Mouse (Mus musculus): ENCODE measurements around the gene AC134908.4. TPM values are rescaled to one million over a fixed set of nuclear protein-coding genes. Genes with fewer than 3 reads are reported as not detected.
A peak's percentile ranks its signal among the peaks of the same experiment; 100 is the strongest.

Gene AC134908.4
- total RNA-seq, 1 experiment = not detected

- H3K4me1 ChIP-seq (ENCODE audit: control insufficient read depth in 2 of 2, insufficient read depth in 2 of 2, low read length in 2 of 2, poor library complexity in 1 of 2) = peaks cover 3 to 6% of the 10 kb centered on the region in 2 experiments; a peak in 1 of 4 replicates
- TF ChIP-seq ZNF384 (IDR thresholded peaks at IDR 0.05; ENCODE audit: low read depth, low read length) (no peak), CHD2 (IDR thresholded peaks at IDR 0.05; ENCODE audit: low read depth, low read length) (no peak), HCFC1 (IDR thresholded peaks at IDR 0.05; ENCODE audit: borderline replicate concordance, insufficient read depth, low read length) (no peak), MAFK (IDR thresholded peaks at IDR 0.05; ENCODE audit: insufficient read depth, low read depth, low read length) (no peak), ZC3H11A (IDR thresholded peaks at IDR 0.05; ENCODE audit: borderline replicate concordance, low read depth, low read length) (no peak)
- in situ Hi-C loops (cut with MboI; ENCODE audit: low sequenced_read_pairs in 2 of 2, unreplicated experiment in 2 of 2) = no loop called here
- DNase-seq (ENCODE audit: low read depth, low spot score) = no peak
- H3K27ac ChIP-seq (ENCODE audit: insufficient read depth, low read depth, low read length, poor library complexity, severe bottlenecking) = no peak within 1 kb of the TSS
- peak within 1 kb of the TSS; percentile 81 for H3K9ac ChIP-seq (ENCODE audit: insufficient read depth, low read depth, low read length, poor library complexity, severe bottlenecking)
- H3K9me3 ChIP-seq (ENCODE audit: control insufficient read depth, insufficient read depth, low read depth, low read length) = no peaks in the 10 kb centered on the region
- H3K36me3 ChIP-seq (ENCODE audit: control insufficient read depth, insufficient read depth, low read length, poor library complexity, severe bottlenecking) = peaks cover 22% of the 10 kb centered on the region
- H3K4me3 ChIP-seq (ENCODE audit: insufficient read depth in 1 of 2, low read depth in 1 of 2, low read length in 2 of 2, poor library complexity in 1 of 2, severe bottlenecking in 1 of 2) = peak within 1 kb of the TSS; percentile 73 to 89
These were observed 9.2 kb downstream of the AC134908.4 start, which contains the start of gene Ccdc78 for GRCm38 (mm10) chr17:25786280-25786679. Gene Ccdc78 (plus strand): TSS chr17:25786580.

- no peak; the same call in 1 of the 2 replicates for TF ChIP-seq HCFC1 (IDR thresholded peaks at IDR 0.05; ENCODE audit: borderline replicate concordance, insufficient read depth, low read length)
- no peak for TF ChIP-seq MAFK (IDR thresholded peaks at IDR 0.05; ENCODE audit: insufficient read depth, low read depth, low read length)
- no peak for TF ChIP-seq CHD2 (IDR thresholded peaks at IDR 0.05; ENCODE audit: low read depth, low read length)
- no peak for TF ChIP-seq ZNF384 (IDR thresholded peaks at IDR 0.05; ENCODE audit: low read depth, low read length)
- no peak for TF ChIP-seq ZC3H11A (IDR thresholded peaks at IDR 0.05; ENCODE audit: borderline replicate concordance, low read depth, low read length)
- Histone ChIP-seq H3K9ac (ENCODE audit: insufficient read depth, low read depth, low read length, poor library complexity, severe bottlenecking) (peak within 1 kb of the TSS; percentile 81), H3K9me3 (ENCODE audit: control insufficient read depth, insufficient read depth, low read depth, low read length) (no peaks in the 10 kb centered on the region), H3K27ac (ENCODE audit: insufficient read depth, low read depth, low read length, poor library complexity, severe bottlenecking) (peak within 1 kb of the TSS; percentile 61), H3K4me3 (ENCODE audit: insufficient read depth in 1 of 2, low read depth in 1 of 2, low read length in 2 of 2, poor library complexity in 1 of 2, severe bottlenecking in 1 of 2) (peak within 1 kb of the TSS; percentile 73 to 89), H3K36me3 (ENCODE audit: control insufficient read depth, insufficient read depth, low read length, poor library complexity, severe bottlenecking) (peaks cover 26% of the 10 kb centered on the region), H3K4me1 (ENCODE audit: control insufficient read depth in 2 of 2, insufficient read depth in 2 of 2, low read length in 2 of 2, poor library complexity in 1 of 2) (peaks cover 3 to 5% of the 10 kb centered on the region in 2 experiments; a peak in 1 of 4 replicates)
- peak; percentile 96 for DNase-seq (ENCODE audit: low read depth, low spot score)
- in situ Hi-C loops (cut with MboI; ENCODE audit: low sequenced_read_pairs in 2 of 2, unreplicated experiment in 2 of 2) = no loop called here
These were observed 10.1 kb downstream of the AC134908.4 start, which contains the start of gene Haghl for GRCm38 (mm10) chr17:25785281-25785745. Gene Haghl (minus strand): TSS chr17:25785673.

- H3K9me3 ChIP-seq (ENCODE audit: control insufficient read depth, insufficient read depth, low read depth, low read length) = no peaks in the 10 kb centered on the region
- TF ChIP-seq MAFK (IDR thresholded peaks at IDR 0.05; ENCODE audit: insufficient read depth, low read depth, low read length) (no peak), ZC3H11A (IDR thresholded peaks at IDR 0.05; ENCODE audit: borderline replicate concordance, low read depth, low read length) (no peak), ZNF384 (IDR thresholded peaks at IDR 0.05; ENCODE audit: low read depth, low read length) (no peak), CHD2 (IDR thresholded peaks at IDR 0.05; ENCODE audit: low read depth, low read length) (no peak), HCFC1 (IDR thresholded peaks at IDR 0.05; ENCODE audit: borderline replicate concordance, insufficient read depth, low read length) (no peak)
- no peak overlapping the region for H3K27ac ChIP-seq (ENCODE audit: insufficient read depth, low read depth, low read length, poor library complexity, severe bottlenecking)
- in situ Hi-C loops (cut with MboI; ENCODE audit: low sequenced_read_pairs in 2 of 2, unreplicated experiment in 2 of 2) = no loop called here
- no peak overlapping the region for H3K9ac ChIP-seq (ENCODE audit: insufficient read depth, low read depth, low read length, poor library complexity, severe bottlenecking)
- no peak overlapping the region for H3K4me3 ChIP-seq (ENCODE audit: insufficient read depth in 1 of 2, low read depth in 1 of 2, low read length in 2 of 2, poor library complexity in 1 of 2, severe bottlenecking in 1 of 2)
- H3K4me1 ChIP-seq (ENCODE audit: control insufficient read depth in 2 of 2, insufficient read depth in 2 of 2, low read length in 2 of 2, poor library complexity in 1 of 2) = peaks cover 3 to 5% of the 10 kb centered on the region in 2 experiments; a peak in 1 of 4 replicates
- H3K36me3 ChIP-seq (ENCODE audit: control insufficient read depth, insufficient read depth, low read length, poor library complexity, severe bottlenecking) = peaks cover 36% of the 10 kb centered on the region
- no peak for DNase-seq (ENCODE audit: low read depth, low spot score)
These were observed 11.4 kb downstream of the AC134908.4 start for GRCm38 (mm10) chr17:25783861-25784574.

GRCm38 (mm10) chr17:25783086-25783485, 12.4 kb downstream of the AC134908.4 start:
- Histone ChIP-seq H3K36me3 (ENCODE audit: control insufficient read depth, insufficient read depth, low read length, poor library complexity, severe bottlenecking) (peaks cover 38% of the 10 kb centered on the region), H3K4me3 (ENCODE audit: insufficient read depth in 1 of 2, low read depth in 1 of 2, low read length in 2 of 2, poor library complexity in 1 of 2, severe bottlenecking in 1 of 2) (no peak overlapping the region), H3K9ac (ENCODE audit: insufficient read depth, low read depth, low read length, poor library complexity, severe bottlenecking) (no peak overlapping the region), H3K9me3 (ENCODE audit: control insufficient read depth, insufficient read depth, low read depth, low read length) (no peaks in the 10 kb centered on the region), H3K4me1 (ENCODE audit: control insufficient read depth in 2 of 2, insufficient read depth in 2 of 2, low read length in 2 of 2, poor library complexity in 1 of 2) (peaks cover 3 to 5% of the 10 kb centered on the region in 2 experiments; a peak in 1 of 4 replicates), H3K27ac (ENCODE audit: insufficient read depth, low read depth, low read length, poor library complexity, severe bottlenecking) (no peak overlapping the region)
- TF ChIP-seq ZC3H11A (IDR thresholded peaks at IDR 0.05; ENCODE audit: borderline replicate concordance, low read depth, low read length) = no peak
- in situ Hi-C loops (cut with MboI; ENCODE audit: low sequenced_read_pairs in 2 of 2, unreplicated experiment in 2 of 2) = no loop called here
- DNase-seq (ENCODE audit: low read depth, low spot score) = no peak

Measured in ES-E14 (cell line).